Mouse (Mus musculus) embryonic fibroblast, embryonic 13.5 days (primary cell): ENCODE measurements around the gene Zfp318.

ENCODE experiments used
- CTCF ChIP-seq: IDR thresholded peaks from 2 replicates; pipeline ENCODE4 v1.5.1; 2011; ENCODE audit warnings: mild to moderate bottlenecking, control low read depth, low read length, moderate library complexity, borderline replicate concordance; ENCODE audit not compliant: insufficient read depth
- POLR2A ChIP-seq: IDR thresholded peaks from 2 replicates; pipeline ENCODE4 v1.6.1; 2011; ENCODE audit warnings: low read depth, mild to moderate bottlenecking, control low read depth, low read length, moderate library complexity

GRCm38 (mm10) chr17:46439176-46439575, 55.6 kb downstream of the Zfp318 start:
- TF ChIP-seq CTCF (no peak), POLR2A (no peak)
